Mouse (Mus musculus) urinary bladder, postnatal 25 days (tissue): ENCODE data around the gene Tesk1.

Source experiments
- DNase-seq: peaks from one replicate; pipeline ENCODE4 v3.0.0; 2022; ENCODE audit warnings: low spot score

Tesk1 gene

DNA sequence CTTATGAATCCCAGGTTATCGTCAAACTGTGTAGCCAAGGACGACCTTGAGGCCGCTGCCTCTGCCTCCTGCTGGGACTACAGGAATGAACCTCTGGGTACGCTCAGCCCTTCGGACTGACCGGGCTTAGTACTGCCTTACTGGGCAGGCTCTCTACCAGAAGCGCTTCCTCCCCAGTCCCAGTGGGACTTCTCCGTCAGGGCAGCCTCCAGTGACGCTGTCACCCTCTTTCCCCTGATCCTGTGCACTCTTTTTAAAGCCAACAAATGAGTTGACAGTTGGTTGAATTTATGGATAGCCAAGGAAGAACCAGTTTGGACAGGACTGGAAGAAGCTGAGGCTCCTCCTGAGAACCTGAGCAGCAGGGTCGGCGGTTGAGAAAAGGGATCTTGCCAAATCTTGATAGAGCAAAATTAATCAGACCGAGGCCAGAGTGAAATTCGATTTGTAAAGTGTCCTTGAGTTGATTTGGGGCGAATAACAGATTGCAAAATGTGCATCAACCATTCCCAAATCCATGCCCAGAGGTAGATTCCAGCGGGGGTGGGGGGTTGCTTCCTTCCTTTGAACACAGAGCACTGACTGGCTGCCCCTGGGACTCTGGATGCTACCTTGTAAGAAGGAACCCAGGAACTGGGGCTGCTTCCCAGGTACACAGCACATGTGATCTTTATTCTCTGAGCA is 22.6 kb upstream of the Tesk1 start:
- DNase-seq, result no peak

DNA sequence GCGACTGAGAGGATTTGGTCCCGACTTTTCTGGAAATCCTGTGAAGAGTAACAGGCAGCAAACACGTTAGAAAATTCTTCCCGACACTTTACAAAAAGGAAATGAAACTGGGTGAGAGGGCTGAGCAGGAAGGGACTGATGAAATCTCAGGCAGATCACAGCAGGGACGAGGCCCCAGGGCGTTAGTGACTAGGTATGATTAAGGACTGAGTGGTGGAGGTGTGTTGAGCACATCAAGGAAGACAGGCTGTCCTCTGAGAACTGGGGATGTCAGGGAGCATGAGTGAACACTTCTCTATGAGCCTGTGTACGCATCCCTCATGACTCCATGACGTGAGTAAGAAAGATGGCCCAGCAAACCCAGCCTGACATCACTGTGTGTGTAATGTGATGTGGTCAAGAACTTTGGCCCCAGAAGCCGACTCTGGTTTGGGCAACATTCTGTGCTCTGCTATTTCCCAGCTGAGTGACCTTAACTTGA is 21.9 kb upstream of the Tesk1 start:
- no peak for DNase-seq

DNA sequence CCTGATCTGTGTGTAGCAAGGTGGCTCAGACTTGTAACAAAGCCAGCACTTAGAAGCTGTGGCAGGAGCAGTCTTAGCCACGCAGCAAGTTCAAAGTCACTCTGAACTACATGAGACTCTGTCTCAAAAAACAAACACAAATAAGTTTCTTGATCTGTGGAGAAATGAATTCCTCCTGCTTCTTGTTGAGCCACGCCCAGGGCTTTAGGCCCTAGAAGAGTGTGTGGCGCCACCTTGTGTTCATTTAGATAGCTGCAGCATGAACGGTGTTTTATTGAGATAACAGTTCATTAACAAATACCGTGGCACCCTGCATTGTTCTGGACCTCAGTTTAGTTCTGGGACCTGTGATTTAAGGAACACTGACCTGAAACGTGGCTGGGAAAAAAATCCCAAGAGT is 21.4 kb upstream of the Tesk1 start:
- peak; percentile 75 for DNase-seq

- no peak for DNase-seq
Observed at GRCm38 (mm10) chr4:43421632-43422240, 20.0 kb upstream of the Tesk1 start.

- DNase-seq, result no peak
Observed at GRCm38 (mm10) chr4:43423267-43423934, 18.3 kb upstream of the Tesk1 start.

GRCm38 (mm10) chr4:43424072-43424471 is 17.7 kb upstream of the Tesk1 start:
- DNase-seq, result no peak

- DNase-seq, result no peak
Observed at GRCm38 (mm10) chr4:43425197-43425596, 16.5 kb upstream of the Tesk1 start.

- DNase-seq, result no peak
Observed at GRCm38 (mm10) chr4:43425648-43426380, 15.9 kb upstream of the Tesk1 start.

GRCm38 (mm10) chr4:43426487-43426886 is 15.3 kb upstream of the Tesk1 start:
- DNase-seq, result no peak

DNA sequence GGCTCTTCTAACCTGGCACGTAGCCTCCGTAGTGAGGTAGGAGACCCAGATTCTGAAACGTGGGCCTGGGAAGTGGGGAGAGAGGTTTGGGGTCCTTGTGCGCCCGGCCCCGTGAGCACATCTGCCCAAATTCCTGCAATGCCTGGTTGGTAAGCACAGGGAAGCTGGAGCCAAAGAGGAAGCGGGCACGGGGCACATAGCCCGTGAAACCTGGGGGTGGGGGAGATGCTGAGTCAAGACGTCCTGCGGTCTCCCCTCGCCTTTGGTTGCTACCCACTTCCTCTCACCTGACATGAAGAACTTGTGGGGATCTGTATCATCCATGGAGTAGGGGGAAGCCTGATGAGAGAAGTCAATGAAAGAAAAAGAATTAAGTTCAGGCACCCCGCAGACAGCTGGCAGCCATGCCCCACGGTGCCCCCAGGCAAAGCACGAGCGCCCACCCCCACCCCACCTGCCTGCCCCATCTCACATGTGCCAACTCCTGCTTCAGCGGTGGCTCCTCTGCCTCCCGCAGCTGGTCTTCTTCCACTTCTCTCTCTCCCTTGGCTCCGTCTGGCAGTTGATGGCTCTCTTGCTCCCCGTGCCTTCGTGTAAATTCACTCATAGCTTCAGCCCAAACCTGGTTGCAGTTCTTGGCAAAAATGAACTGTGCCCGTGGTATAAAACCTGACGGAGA is 14.1 kb upstream of the Tesk1 start:
- DNase-seq, result no peak

GRCm38 (mm10) chr4:43428180-43428861 is 13.4 kb upstream of the Tesk1 start:
- DNase-seq, result no peak

DNA sequence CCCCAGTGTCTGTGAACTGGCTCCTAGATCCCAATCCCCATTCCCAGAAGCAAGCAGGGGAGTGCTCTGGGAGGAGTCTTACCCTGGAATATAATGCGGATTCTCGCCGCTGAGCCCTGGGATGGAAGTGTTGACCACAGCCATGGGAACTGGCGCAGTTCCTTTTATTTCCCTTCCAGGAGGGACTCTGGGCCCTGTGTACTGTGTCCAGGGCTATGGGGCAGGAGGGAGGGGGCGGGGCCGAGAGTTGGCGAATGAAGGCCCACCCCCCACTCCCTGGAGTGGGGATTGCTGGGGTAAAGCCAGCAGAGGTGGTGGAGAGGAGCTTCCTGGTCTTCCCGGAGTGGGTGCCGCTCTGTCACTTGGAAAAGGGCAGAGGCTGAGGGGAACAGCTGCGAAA is 12.8 kb upstream of the Tesk1 start, which contains the start of gene Fam166b:
Gene Fam166b, minus strand, starts transcription at position 189 of the 400 bp plus-strand sequence.
- no peak for DNase-seq

- peak; percentile 84 for DNase-seq
Observed at GRCm38 (mm10) chr4:43431690-43432089, 10.0 kb upstream of the Tesk1 start.

- no peak for DNase-seq
Observed at GRCm38 (mm10) chr4:43432832-43433231, 8.9 kb upstream of the Tesk1 start.

GRCm38 (mm10) chr4:43442044-43442443 is 305 bp downstream of the Tesk1 start:
- DNase-seq, result peak; percentile 98

DNA sequence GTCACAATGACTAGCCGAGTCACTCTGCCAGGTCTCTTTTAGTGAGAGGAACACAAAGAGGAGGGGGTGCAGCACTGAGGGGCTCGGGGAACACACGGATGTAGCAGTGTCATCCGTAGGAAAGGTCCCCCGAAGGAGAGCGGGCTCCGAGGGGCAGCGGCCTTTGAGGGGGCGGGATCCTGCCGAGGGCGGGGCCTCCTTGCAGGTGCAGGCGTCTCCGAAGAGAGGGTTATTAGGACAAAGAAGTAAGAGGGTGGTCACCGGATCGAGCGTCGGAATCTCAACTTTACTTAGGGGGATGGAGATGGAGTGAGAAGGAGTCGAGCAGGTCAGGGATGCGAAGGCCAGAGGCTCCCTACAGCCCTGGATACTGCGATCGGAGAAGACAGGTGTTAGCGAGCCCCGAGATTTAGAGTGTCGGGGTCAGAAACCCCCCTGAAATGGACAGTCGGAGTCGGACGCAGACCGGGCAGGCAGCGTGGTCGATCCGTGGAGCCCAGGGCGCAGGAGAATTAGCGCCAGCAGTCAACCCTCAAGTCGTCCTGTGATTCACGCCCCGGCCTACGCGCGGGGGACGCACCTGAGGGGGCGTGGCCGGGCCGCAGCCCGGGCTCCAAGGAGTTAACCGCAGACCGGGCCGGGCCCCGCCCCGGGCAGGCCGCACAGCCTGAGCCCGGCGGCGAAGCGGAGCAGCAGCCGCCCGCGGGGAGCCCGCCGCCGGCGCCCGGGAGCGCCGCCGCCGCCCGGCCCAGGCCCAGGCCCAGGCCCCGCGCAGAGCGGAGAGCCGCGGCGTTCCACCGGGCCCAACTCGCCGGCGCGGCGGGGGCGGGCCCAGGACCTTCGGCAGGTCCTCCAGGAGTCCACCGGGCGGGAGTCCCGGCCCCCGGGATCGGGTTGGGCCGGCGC is 970 bp downstream of the Tesk1 start:
- peak; percentile 72 for DNase-seq

- no peak for DNase-seq
Observed at GRCm38 (mm10) chr4:43443511-43443910, 1.8 kb downstream of the Tesk1 start.

DNA sequence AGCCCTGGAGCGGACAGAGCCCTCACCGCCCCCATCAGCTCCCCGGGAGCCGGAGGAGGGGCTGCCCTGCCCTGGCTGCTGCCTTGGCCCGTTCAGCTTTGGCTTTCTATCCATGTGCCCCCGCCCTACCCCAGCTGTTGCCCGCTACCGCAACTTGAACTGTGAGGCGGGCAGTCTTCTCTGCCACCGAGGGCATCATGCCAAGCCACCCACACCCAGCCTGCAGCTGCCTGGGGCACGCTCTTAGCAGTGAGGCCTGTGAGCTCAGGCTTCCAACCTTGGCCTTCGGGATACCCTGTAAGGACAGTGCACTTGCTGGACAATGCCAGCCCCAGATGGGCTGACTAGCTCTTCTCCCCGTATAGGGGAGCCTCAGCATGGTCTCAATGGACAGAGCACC is 5.5 kb downstream of the Tesk1 start:
- DNase-seq, result no peak

GRCm38 (mm10) chr4:43448554-43448953 is 6.8 kb downstream of the Tesk1 start:
- DNase-seq, result no peak

- DNase-seq, result no peak
Observed at GRCm38 (mm10) chr4:43452315-43452714, 10.6 kb downstream of the Tesk1 start.
